Mouse (Mus musculus): ENCODE data around the gene Fgfr2. TPM values are rescaled to one million over a fixed set of nuclear protein-coding genes. Genes with fewer than 3 reads are reported as not detected.

The Fgfr2 gene
- total RNA-seq, 1 experiment, result 37.5 TPM

DNA sequence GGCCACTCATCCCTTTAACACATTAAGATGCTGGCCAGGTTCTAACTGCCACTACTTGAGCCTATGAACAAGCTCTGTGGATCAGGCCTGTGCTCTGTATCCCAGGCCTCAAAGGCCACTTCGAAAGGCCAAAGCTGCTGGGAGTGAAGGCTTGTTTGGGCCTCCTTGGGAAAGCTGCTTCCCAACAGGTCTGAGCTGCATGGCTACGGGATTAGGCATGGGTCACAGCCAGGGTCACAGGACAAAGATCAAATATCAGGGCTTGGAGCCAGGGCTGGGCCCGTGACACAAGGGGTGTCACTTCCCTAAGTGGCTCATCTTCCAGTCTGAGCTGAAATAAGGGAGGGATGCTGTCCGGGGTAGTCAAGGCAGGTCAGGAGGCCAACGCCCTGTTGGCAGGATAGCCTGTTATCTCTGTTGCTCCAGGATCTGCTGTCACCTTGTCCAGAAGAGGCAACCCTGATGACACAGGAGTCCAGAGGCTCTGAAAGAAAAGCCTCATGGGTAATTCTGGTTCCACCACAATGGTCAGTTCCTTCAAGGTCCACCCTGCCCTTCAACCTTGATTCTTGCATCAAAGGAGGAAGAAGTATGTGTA is 1313.5 kb downstream of the Fgfr2 start:
- DNase-seq (ENCODE audit: low read depth, low spot score), result no peak
- no peak for TF ChIP-seq MAFK (IDR thresholded peaks at IDR 0.05; ENCODE audit: insufficient read depth, low read depth, low read length)
- no peak for TF ChIP-seq CHD2 (IDR thresholded peaks at IDR 0.05; ENCODE audit: low read depth, low read length)
- TF ChIP-seq ZNF384 (IDR thresholded peaks at IDR 0.05; ENCODE audit: low read depth, low read length), result no peak
- TF ChIP-seq ZC3H11A (IDR thresholded peaks at IDR 0.05; ENCODE audit: borderline replicate concordance, low read depth, low read length), result no peak
- TF ChIP-seq HCFC1 (IDR thresholded peaks at IDR 0.05; ENCODE audit: borderline replicate concordance, insufficient read depth, low read length), result no peak

DNA sequence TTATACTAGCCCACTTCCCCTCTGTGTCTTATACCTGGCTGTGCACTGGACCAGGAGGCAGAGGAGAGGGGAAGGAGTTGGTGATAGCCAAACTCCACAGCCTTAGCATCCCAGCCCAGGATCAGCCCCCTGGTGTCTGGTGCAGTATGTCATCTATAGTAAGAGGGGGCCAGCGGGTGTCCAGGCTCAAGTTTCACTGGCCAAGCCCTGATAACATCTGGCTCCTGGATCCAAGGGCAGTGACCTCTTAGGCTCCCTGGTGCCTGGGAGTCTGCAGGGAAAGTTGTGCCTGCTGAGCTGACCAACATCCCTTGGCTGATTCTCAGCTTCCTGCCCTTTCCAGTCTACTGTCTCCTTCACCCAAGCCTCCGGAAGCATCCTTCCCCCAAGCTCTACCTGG is 1315.9 kb downstream of the Fgfr2 start:
- no peak for TF ChIP-seq MAFK (IDR thresholded peaks at IDR 0.05; ENCODE audit: insufficient read depth, low read depth, low read length)
- no peak for TF ChIP-seq ZNF384 (IDR thresholded peaks at IDR 0.05; ENCODE audit: low read depth, low read length)
- DNase-seq (ENCODE audit: low read depth, low spot score), result no peak
- in situ Hi-C loops (cut with MboI; ENCODE audit: low sequenced_read_pairs in 2 of 2, unreplicated experiment in 2 of 2), result no loop called here
- Histone ChIP-seq H3K9ac (ENCODE audit: insufficient read depth, low read depth, low read length, poor library complexity, severe bottlenecking) (no peak overlapping the region), H3K27ac (ENCODE audit: insufficient read depth, low read depth, low read length, poor library complexity, severe bottlenecking) (no peak overlapping the region), H3K9me3 (ENCODE audit: control insufficient read depth, insufficient read depth, low read depth, low read length) (no peaks in the 10 kb centered on the region), H3K36me3 (ENCODE audit: control insufficient read depth, insufficient read depth, low read length, poor library complexity, severe bottlenecking) (no peaks in the 10 kb centered on the region), H3K4me3 (ENCODE audit: insufficient read depth in 1 of 2, low read depth in 1 of 2, low read length in 2 of 2, poor library complexity in 1 of 2, severe bottlenecking in 1 of 2) (no peak overlapping the region), H3K4me1 (ENCODE audit: control insufficient read depth in 2 of 2, insufficient read depth in 2 of 2, low read length in 2 of 2, poor library complexity in 1 of 2) (no peaks in the 10 kb centered on the region)

More for the DNA sequence above, 1313.5 kb downstream of the Fgfr2 start:
- Histone ChIP-seq H3K36me3 (ENCODE audit: control insufficient read depth, insufficient read depth, low read length, poor library complexity, severe bottlenecking) (no peaks in the 10 kb centered on the region), H3K4me1 (ENCODE audit: control insufficient read depth in 2 of 2, insufficient read depth in 2 of 2, low read length in 2 of 2, poor library complexity in 1 of 2) (no peaks in the 10 kb centered on the region), H3K9me3 (ENCODE audit: control insufficient read depth, insufficient read depth, low read depth, low read length) (no peaks in the 10 kb centered on the region), H3K27ac (ENCODE audit: insufficient read depth, low read depth, low read length, poor library complexity, severe bottlenecking) (no peak overlapping the region), H3K4me3 (ENCODE audit: insufficient read depth in 1 of 2, low read depth in 1 of 2, low read length in 2 of 2, poor library complexity in 1 of 2, severe bottlenecking in 1 of 2) (no peak overlapping the region), H3K9ac (ENCODE audit: insufficient read depth, low read depth, low read length, poor library complexity, severe bottlenecking) (no peak overlapping the region)
- in situ Hi-C loops (cut with MboI; ENCODE audit: low sequenced_read_pairs in 2 of 2, unreplicated experiment in 2 of 2), result no loop called here

DNA sequence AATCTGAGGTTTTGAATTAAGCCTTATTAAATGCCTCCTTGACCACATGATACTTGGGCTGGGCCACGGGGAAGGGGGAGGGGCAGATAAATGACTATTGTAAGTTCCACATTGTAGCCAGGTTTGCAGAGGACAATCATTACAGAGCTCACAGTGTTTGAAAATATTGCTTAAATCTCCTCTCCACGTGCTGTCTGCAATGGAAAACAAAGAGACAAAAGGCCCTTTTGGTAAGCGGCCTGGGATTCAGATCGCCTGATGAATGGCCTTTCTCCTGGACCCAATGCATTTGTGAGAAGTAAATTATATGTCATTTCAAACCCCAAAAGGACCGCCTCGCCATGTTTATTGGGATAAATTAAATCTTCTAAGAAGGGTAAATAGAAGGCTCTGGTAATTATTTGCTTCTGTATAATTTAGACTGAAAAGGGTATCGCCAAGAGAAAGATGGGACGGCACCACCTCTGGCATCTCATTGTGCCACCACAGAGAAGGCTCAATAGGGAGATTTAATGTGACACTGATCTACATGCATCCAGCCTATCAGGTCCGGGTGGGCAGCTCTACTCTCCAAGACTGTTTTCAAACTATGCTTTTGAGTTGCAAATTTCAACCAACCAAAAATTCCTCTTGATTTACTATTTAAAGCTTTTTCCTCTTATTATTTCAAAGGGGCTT is 1317.5 kb downstream of the Fgfr2 start:
- DNase-seq (ENCODE audit: low read depth, low spot score), result no peak
- H3K9me3 ChIP-seq (ENCODE audit: control insufficient read depth, insufficient read depth, low read depth, low read length), result no peaks in the 10 kb centered on the region
- H3K4me3 ChIP-seq (ENCODE audit: insufficient read depth in 1 of 2, low read depth in 1 of 2, low read length in 2 of 2, poor library complexity in 1 of 2, severe bottlenecking in 1 of 2), result no peak overlapping the region

DNA sequence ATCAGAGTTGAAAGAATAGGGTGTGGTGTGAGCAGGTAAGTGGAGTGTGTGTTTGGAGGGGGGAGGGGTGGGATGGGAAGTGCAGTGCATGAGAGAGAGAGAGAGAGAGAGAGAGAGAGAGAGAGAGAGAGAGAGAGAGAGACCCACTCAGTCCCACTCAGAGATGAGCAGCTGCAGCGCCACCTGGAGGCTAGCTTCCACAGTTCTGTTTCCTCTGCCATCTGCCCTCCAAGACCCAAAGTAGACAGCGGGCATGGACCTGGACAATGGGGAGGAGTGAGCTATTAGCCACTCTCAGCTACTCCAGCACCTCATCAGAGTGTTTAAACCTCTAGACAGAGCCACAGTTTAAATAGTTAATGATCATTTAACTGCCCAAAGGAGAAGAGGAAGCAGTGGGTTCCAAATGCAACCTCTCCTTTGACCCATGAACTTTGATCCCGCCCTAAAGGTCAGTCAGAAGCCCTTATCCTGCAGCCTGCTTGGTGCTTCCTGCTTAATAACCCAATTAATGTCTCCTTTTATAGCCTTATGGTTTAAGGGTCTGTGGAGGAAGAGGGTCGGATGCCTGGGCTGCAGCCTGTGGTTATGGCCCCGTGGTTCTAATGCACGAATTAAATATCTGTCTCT is 1322.6 kb downstream of the Fgfr2 start:
- no peak overlapping the region for H3K27ac ChIP-seq (ENCODE audit: insufficient read depth, low read depth, low read length, poor library complexity, severe bottlenecking)
- no peak overlapping the region for H3K9ac ChIP-seq (ENCODE audit: insufficient read depth, low read depth, low read length, poor library complexity, severe bottlenecking)
- no peaks in the 10 kb centered on the region for H3K9me3 ChIP-seq (ENCODE audit: control insufficient read depth, insufficient read depth, low read depth, low read length)
- no peaks in the 10 kb centered on the region for H3K4me1 ChIP-seq (ENCODE audit: control insufficient read depth in 2 of 2, insufficient read depth in 2 of 2, low read length in 2 of 2, poor library complexity in 1 of 2)
- no peaks in the 10 kb centered on the region for H3K36me3 ChIP-seq (ENCODE audit: control insufficient read depth, insufficient read depth, low read length, poor library complexity, severe bottlenecking)
- peak; percentile 21 for DNase-seq (ENCODE audit: low read depth, low spot score)
- no peak for TF ChIP-seq ZNF384 (IDR thresholded peaks at IDR 0.05; ENCODE audit: low read depth, low read length)
- TF ChIP-seq CHD2 (IDR thresholded peaks at IDR 0.05; ENCODE audit: low read depth, low read length), result no peak
- TF ChIP-seq HCFC1 (IDR thresholded peaks at IDR 0.05; ENCODE audit: borderline replicate concordance, insufficient read depth, low read length), result no peak
- no peak for TF ChIP-seq ZC3H11A (IDR thresholded peaks at IDR 0.05; ENCODE audit: borderline replicate concordance, low read depth, low read length)
- TF ChIP-seq MAFK (IDR thresholded peaks at IDR 0.05; ENCODE audit: insufficient read depth, low read depth, low read length), result no peak
- no peak overlapping the region for H3K4me3 ChIP-seq (ENCODE audit: insufficient read depth in 1 of 2, low read depth in 1 of 2, low read length in 2 of 2, poor library complexity in 1 of 2, severe bottlenecking in 1 of 2)
- in situ Hi-C loops (cut with MboI; ENCODE audit: low sequenced_read_pairs in 2 of 2, unreplicated experiment in 2 of 2), result no loop called here

More for the DNA sequence above, 1317.5 kb downstream of the Fgfr2 start:
- no peak overlapping the region for H3K9ac ChIP-seq (ENCODE audit: insufficient read depth, low read depth, low read length, poor library complexity, severe bottlenecking)
- no peaks in the 10 kb centered on the region for H3K36me3 ChIP-seq (ENCODE audit: control insufficient read depth, insufficient read depth, low read length, poor library complexity, severe bottlenecking)
- H3K4me1 ChIP-seq (ENCODE audit: control insufficient read depth in 2 of 2, insufficient read depth in 2 of 2, low read length in 2 of 2, poor library complexity in 1 of 2), result no peaks in the 10 kb centered on the region
- no peak for TF ChIP-seq MAFK (IDR thresholded peaks at IDR 0.05; ENCODE audit: insufficient read depth, low read depth, low read length)
- no peak for TF ChIP-seq ZC3H11A (IDR thresholded peaks at IDR 0.05; ENCODE audit: borderline replicate concordance, low read depth, low read length)
- TF ChIP-seq CHD2 (IDR thresholded peaks at IDR 0.05; ENCODE audit: low read depth, low read length), result no peak
- TF ChIP-seq HCFC1 (IDR thresholded peaks at IDR 0.05; ENCODE audit: borderline replicate concordance, insufficient read depth, low read length), result no peak
- TF ChIP-seq ZNF384 (IDR thresholded peaks at IDR 0.05; ENCODE audit: low read depth, low read length), result no peak
- in situ Hi-C loops (cut with MboI; ENCODE audit: low sequenced_read_pairs in 2 of 2, unreplicated experiment in 2 of 2), result no loop called here
- no peak overlapping the region for H3K27ac ChIP-seq (ENCODE audit: insufficient read depth, low read depth, low read length, poor library complexity, severe bottlenecking)
